Mouse (Mus musculus) C2C12 (cell line): Measurements from ENCODE around the gene Plekha5.

Experiments used
- CTCF ChIP-seq: IDR thresholded peaks from one replicate; pipeline ENCODE4 v1.5.1; 2011; ENCODE audit not compliant: control insufficient read depth, insufficient read depth, insufficient read length
- MAX ChIP-seq: IDR thresholded peaks from one replicate; pipeline ENCODE4 v1.6.1; 2011; ENCODE audit warnings: mild to moderate bottlenecking, control low read depth

DNA sequence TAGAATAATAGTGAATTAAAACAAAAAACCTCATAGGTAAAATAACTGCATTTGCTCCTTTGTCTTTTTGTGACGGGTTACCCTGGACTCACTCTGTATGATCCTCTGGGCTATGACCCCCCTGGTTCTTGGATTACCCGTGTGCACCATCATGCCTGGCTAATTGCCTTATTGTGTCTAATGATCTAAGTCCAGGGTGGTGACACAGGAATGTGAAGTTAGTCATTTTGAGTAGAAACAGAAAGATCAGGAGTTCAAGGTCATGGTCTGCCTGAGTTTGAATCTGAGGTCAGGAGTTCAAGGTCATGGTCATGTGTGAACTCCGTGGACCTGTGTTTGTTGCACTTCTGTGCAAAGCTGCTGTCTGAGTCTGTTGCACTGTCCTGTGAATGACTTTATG is 181.9 kb downstream of the Plekha5 start:
- TF ChIP-seq CTCF (no peak), MAX (no peak)
